Mouse (Mus musculus): ENCODE results near the gene Olfr725. TPM values are rescaled to one million over a fixed set of nuclear protein-coding genes. Genes with fewer than 3 reads are reported as not detected.

Gene Olfr725
- polyA plus RNA-seq, 1 experiment: not detected

DNA sequence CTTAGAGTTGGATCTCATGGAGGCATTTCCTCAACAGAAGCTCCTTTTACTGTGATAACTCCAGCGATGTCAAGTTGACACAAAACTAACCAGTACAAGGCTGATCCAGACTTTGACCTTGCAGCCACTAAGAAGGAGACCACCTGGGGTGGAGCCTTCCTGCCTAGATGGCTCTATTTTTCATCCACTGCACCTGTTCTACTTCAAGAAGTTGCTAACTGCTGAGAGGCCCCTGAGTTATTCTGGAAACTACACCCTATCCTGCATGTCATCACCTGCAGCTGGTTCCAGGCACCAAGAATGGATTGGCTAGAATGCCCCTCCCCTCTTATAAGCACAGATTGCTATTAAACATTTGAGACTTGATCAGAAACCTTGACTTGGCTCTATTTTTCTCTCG, 13.8 kb downstream of the Olfr725 start:
- H3K4me1 ChIP-seq (ENCODE audit: control insufficient read depth, insufficient read depth, insufficient read length): no peaks in the 10 kb centered on the region
- no peak overlapping the region for H3K27ac ChIP-seq (ENCODE audit: insufficient read depth, low read length)
- H3K27me3 ChIP-seq (ENCODE audit: control insufficient read depth, insufficient read depth, low read length): no peaks in the 10 kb centered on the region
- 80% methylated on average over 2 of the region's 2 CpGs for WGBS
- DNase-seq (ENCODE audit: low read depth in 1 of 2, low spot score in 2 of 2): no peak
- no peak for TF ChIP-seq CTCF (IDR thresholded peaks at IDR 0.05; ENCODE audit: extremely low read depth, insufficient read depth, insufficient read length, insufficient replicate concordance)
- no peak for TF ChIP-seq POLR2A (IDR thresholded peaks at IDR 0.05; ENCODE audit: low read depth, low read length)
- H3K4me3 ChIP-seq (ENCODE audit: extremely low read depth, insufficient read depth, insufficient read length): no peak overlapping the region
- no peaks in the 10 kb centered on the region for H3K36me3 ChIP-seq (ENCODE audit: control insufficient read depth, insufficient read depth, low read length)

Other genes with a start within 250 kb of the Olfr725 start
- not detected in 2 replicates for gene Olfr722, start 138.4 kb downstream of the Olfr725 start, polyA plus RNA-seq (2012; rRNA removed)
- not detected in 2 replicates for gene Olfr723, start 108.6 kb downstream of the Olfr725 start, polyA plus RNA-seq (2012; rRNA removed)
- gene Olfr724, start 77.1 kb downstream of the Olfr725 start, polyA plus RNA-seq (2012; rRNA removed): not detected in 2 replicates
- not detected in 2 replicates for gene Olfr726, start 50.6 kb upstream of the Olfr725 start, polyA plus RNA-seq (2012; rRNA removed)
- gene Olfr727, start 82.8 kb upstream of the Olfr725 start, polyA plus RNA-seq (2012; rRNA removed): not detected in 2 replicates
- gene Olfr728, start 102.3 kb upstream of the Olfr725 start, polyA plus RNA-seq (2012; rRNA removed): not detected in 2 replicates
- not detected in 2 replicates for gene Olfr729, start 112.5 kb upstream of the Olfr725 start, polyA plus RNA-seq (2012; rRNA removed)
- not detected in 2 replicates for gene Olfr730, start 147.8 kb upstream of the Olfr725 start, polyA plus RNA-seq (2012; rRNA removed)
- not detected in 2 replicates for gene Olfr731, start 201.5 kb upstream of the Olfr725 start, polyA plus RNA-seq (2012; rRNA removed)
- not detected in 2 replicates for gene Olfr732, start 243.8 kb upstream of the Olfr725 start, polyA plus RNA-seq (2012; rRNA removed)